Mouse (Mus musculus): ENCODE measurements around the gene Fxyd1. TPM values are rescaled to one million over a fixed set of nuclear protein-coding genes. Genes with fewer than 3 reads are reported as not detected.

Gene Fxyd1
- polyA plus RNA-seq, 1 experiment: 10.3 TPM

- Histone ChIP-seq H3K27ac (ENCODE audit: insufficient read depth, low read length) (no peak overlapping the region), H3K4me1 (ENCODE audit: control insufficient read depth, insufficient read depth, low read length) (no peaks in the 10 kb centered on the region), H3K4me3 (ENCODE audit: insufficient read depth, low read length) (no peak overlapping the region)
- TF ChIP-seq POLR2A (IDR thresholded peaks at IDR 0.05; ENCODE audit: low read depth, low read length) (no peak), CTCF (IDR thresholded peaks at IDR 0.05; ENCODE audit: borderline replicate concordance, insufficient read depth, low read length) (0 out of 2 replicates have a peak, but pooled peaks have one; percentile 11)
These were observed 22.2 kb downstream of the Fxyd1 start for GRCm38 (mm10) chr7:31034789-31035188.

GRCm38 (mm10) chr7:31033409-31034165 lies 23.4 kb downstream of the Fxyd1 start:
- H3K27ac ChIP-seq (ENCODE audit: insufficient read depth, low read length): no peak overlapping the region
- no peaks in the 10 kb centered on the region for H3K4me1 ChIP-seq (ENCODE audit: control insufficient read depth, insufficient read depth, low read length)
- TF ChIP-seq POLR2A (IDR thresholded peaks at IDR 0.05; ENCODE audit: low read depth, low read length): no peak
- TF ChIP-seq CTCF (IDR thresholded peaks at IDR 0.05; ENCODE audit: borderline replicate concordance, insufficient read depth, low read length): no peak
- no peak overlapping the region for H3K4me3 ChIP-seq (ENCODE audit: insufficient read depth, low read length)

GRCm38 (mm10) chr7:31031731-31032130 lies 25.3 kb downstream of the Fxyd1 start:
- Histone ChIP-seq H3K27ac (ENCODE audit: insufficient read depth, low read length) (no peak overlapping the region), H3K4me1 (ENCODE audit: control insufficient read depth, insufficient read depth, low read length) (no peaks in the 10 kb centered on the region), H3K4me3 (ENCODE audit: insufficient read depth, low read length) (no peak overlapping the region)
- TF ChIP-seq POLR2A (IDR thresholded peaks at IDR 0.05; ENCODE audit: low read depth, low read length) (no peak), CTCF (IDR thresholded peaks at IDR 0.05; ENCODE audit: borderline replicate concordance, insufficient read depth, low read length) (no peak)

- no peaks in the 10 kb centered on the region for H3K4me1 ChIP-seq (ENCODE audit: control insufficient read depth, insufficient read depth, low read length)
- no peak overlapping the region for H3K27ac ChIP-seq (ENCODE audit: insufficient read depth, low read length)
- no peak overlapping the region for H3K4me3 ChIP-seq (ENCODE audit: insufficient read depth, low read length)
- no peak for TF ChIP-seq CTCF (IDR thresholded peaks at IDR 0.05; ENCODE audit: borderline replicate concordance, insufficient read depth, low read length)
- TF ChIP-seq POLR2A (IDR thresholded peaks at IDR 0.05; ENCODE audit: low read depth, low read length): no peak
These were observed 26.3 kb downstream of the Fxyd1 start for GRCm38 (mm10) chr7:31030717-31031116.

GRCm38 (mm10) chr7:31028609-31029008 lies 28.4 kb downstream of the Fxyd1 start:
- no peak overlapping the region for H3K4me3 ChIP-seq (ENCODE audit: insufficient read depth, low read length)
- no peak overlapping the region for H3K27ac ChIP-seq (ENCODE audit: insufficient read depth, low read length)
- no peaks in the 10 kb centered on the region for H3K4me1 ChIP-seq (ENCODE audit: control insufficient read depth, insufficient read depth, low read length)
- TF ChIP-seq POLR2A (IDR thresholded peaks at IDR 0.05; ENCODE audit: low read depth, low read length): no peak
- TF ChIP-seq CTCF (IDR thresholded peaks at IDR 0.05; ENCODE audit: borderline replicate concordance, insufficient read depth, low read length): no peak

GRCm38 (mm10) chr7:31017104-31017901 lies 39.7 kb downstream of the Fxyd1 start:
- peaks cover 3% of the 10 kb centered on the region for H3K4me1 ChIP-seq (ENCODE audit: control insufficient read depth, insufficient read depth, low read length)
- H3K4me3 ChIP-seq (ENCODE audit: insufficient read depth, low read length): no peak overlapping the region
- TF ChIP-seq POLR2A (IDR thresholded peaks at IDR 0.05; ENCODE audit: low read depth, low read length): no peak
- TF ChIP-seq CTCF (IDR thresholded peaks at IDR 0.05; ENCODE audit: borderline replicate concordance, insufficient read depth, low read length): no peak
- no peak overlapping the region for H3K27ac ChIP-seq (ENCODE audit: insufficient read depth, low read length)

- H3K4me1 ChIP-seq (ENCODE audit: control insufficient read depth, insufficient read depth, low read length): peaks cover 3% of the 10 kb centered on the region
- H3K4me3 ChIP-seq (ENCODE audit: insufficient read depth, low read length): no peak overlapping the region
- no peak overlapping the region for H3K27ac ChIP-seq (ENCODE audit: insufficient read depth, low read length)
- no peak for TF ChIP-seq POLR2A (IDR thresholded peaks at IDR 0.05; ENCODE audit: low read depth, low read length)
- no peak for TF ChIP-seq CTCF (IDR thresholded peaks at IDR 0.05; ENCODE audit: borderline replicate concordance, insufficient read depth, low read length)
These were observed 44.0 kb downstream of the Fxyd1 start for GRCm38 (mm10) chr7:31012971-31013370.

GRCm38 (mm10) chr7:31008889-31009288 lies 48.1 kb downstream of the Fxyd1 start:
- H3K4me3 ChIP-seq (ENCODE audit: insufficient read depth, low read length): no peak overlapping the region
- no peak overlapping the region for H3K27ac ChIP-seq (ENCODE audit: insufficient read depth, low read length)
- TF ChIP-seq CTCF (IDR thresholded peaks at IDR 0.05; ENCODE audit: borderline replicate concordance, insufficient read depth, low read length): no peak
- no peaks in the 10 kb centered on the region; the same call in 1 of the 2 replicates for H3K4me1 ChIP-seq (ENCODE audit: control insufficient read depth, insufficient read depth, low read length)

- no peak overlapping the region for H3K4me3 ChIP-seq (ENCODE audit: insufficient read depth, low read length)
- TF ChIP-seq POLR2A (IDR thresholded peaks at IDR 0.05; ENCODE audit: low read depth, low read length) (no peak), CTCF (IDR thresholded peaks at IDR 0.05; ENCODE audit: borderline replicate concordance, insufficient read depth, low read length) (no peak)
- H3K4me1 ChIP-seq (ENCODE audit: control insufficient read depth, insufficient read depth, low read length): no peaks in the 10 kb centered on the region; the same call in 1 of the 2 replicates
- no peak overlapping the region for H3K27ac ChIP-seq (ENCODE audit: insufficient read depth, low read length)
These were observed 48.8 kb downstream of the Fxyd1 start for GRCm38 (mm10) chr7:31008175-31008574.

GRCm38 (mm10) chr7:31007775-31008174 lies 49.2 kb downstream of the Fxyd1 start:
- no peak for TF ChIP-seq POLR2A (IDR thresholded peaks at IDR 0.05; ENCODE audit: low read depth, low read length)
- no peak for TF ChIP-seq CTCF (IDR thresholded peaks at IDR 0.05; ENCODE audit: borderline replicate concordance, insufficient read depth, low read length)
- H3K27ac ChIP-seq (ENCODE audit: insufficient read depth, low read length): no peak overlapping the region
- no peaks in the 10 kb centered on the region; the same call in 1 of the 2 replicates for H3K4me1 ChIP-seq (ENCODE audit: control insufficient read depth, insufficient read depth, low read length)
- no peak overlapping the region for H3K4me3 ChIP-seq (ENCODE audit: insufficient read depth, low read length)

All from embryonic fibroblast, embryonic 13.5 days (primary cell).